Mouse (Mus musculus) limb, embryonic 14.5 days (tissue): Measurements from ENCODE around the gene Ndufaf8. TPM values are rescaled to one million over a fixed set of nuclear protein-coding genes. Genes with fewer than 3 reads are reported as not detected.

Experiments
- ATAC-seq: fragments of 200-750 bp; cut with Nextera tagmentation; 2 replicates; pipeline ENCODE4 v1.8.0; 2017; ENCODE audit warnings: low read depth, moderate number of reproducible peaks, moderate TSS enrichment; ENCODE audit not compliant: low FRiP score
- DNase-seq: peaks from one replicate; pipeline ENCODE4 v3.0.0-alpha.2; 2015; ENCODE audit warnings: low spot score
- H3K27ac ChIP-seq: fragments of 300-500 bp; sonication (generic); replicated peaks from 2 replicates; pipeline ENCODE4 v1.5.1; 2014; ENCODE audit warnings: low read depth, mild to moderate bottlenecking, low read length, moderate library complexity, mixed read lengths
- H3K27me3 ChIP-seq: fragments of 300-500 bp; sonication (generic); 2 replicates; pipeline ENCODE4 v1.6.1; 2014; ENCODE audit warnings: low read length, mixed read lengths; ENCODE audit not compliant: control insufficient read depth, insufficient read depth
- H3K36me3 ChIP-seq: fragments of 300-500 bp; sonication (generic); 2 replicates; pipeline ENCODE4 v1.6.1; 2014; ENCODE audit warnings: mild to moderate bottlenecking, low read length, moderate library complexity, mixed read lengths; ENCODE audit not compliant: control insufficient read depth, insufficient read depth
- H3K4me1 ChIP-seq: fragments of 300-500 bp; sonication (generic); 2 replicates; pipeline ENCODE4 v1.6.1; 2014; ENCODE audit warnings: antibody characterized with exemption, low read length, mixed read lengths; ENCODE audit not compliant: control insufficient read depth, insufficient read depth
- H3K4me2 ChIP-seq: fragments of 300-500 bp; sonication (generic); replicated peaks from 2 replicates; pipeline ENCODE4 v1.6.1; 2014; ENCODE audit warnings: low read depth, mild to moderate bottlenecking, low read length, moderate library complexity; ENCODE audit not compliant: severe bottlenecking
- H3K4me3 ChIP-seq: fragments of 300-500 bp; sonication (generic); replicated peaks from 2 replicates; pipeline ENCODE4 v1.5.1; 2014; ENCODE audit warnings: low read length
- H3K9ac ChIP-seq: fragments of 300-500 bp; sonication (generic); 2 replicates; pipeline ENCODE4 v1.6.1; 2014; ENCODE audit warnings: mild to moderate bottlenecking, low read depth, low read length, moderate library complexity; ENCODE audit not compliant: severe bottlenecking
- H3K9me3 ChIP-seq: fragments of 300-500 bp; sonication (generic); 2 replicates; pipeline ENCODE4 v1.6.1; 2016; ENCODE audit warnings: low read length; ENCODE audit not compliant: control insufficient read depth
- POLR2A ChIP-seq: fragments of 200-500 bp; IDR thresholded peaks from 2 replicates; pipeline ENCODE4 v1.8.0; 2012; ENCODE audit warnings: inconsistent platforms, mild to moderate bottlenecking, moderate library complexity, borderline replicate concordance; ENCODE audit not compliant: insufficient read depth, insufficient read length; ENCODE audit errors: extremely low read depth
- WGBS: fragments of 180-500 bp; shearing (Covaris S2); extraction: QIAGEN DNeasy Blood & Tissue Kit; methylation state at CpG from one replicate; pipeline ENCODE4 v1.1.7; 2014; 5-methylcytosine and 5-hydroxymethylcytosine counted together
- polyA plus RNA-seq, 2 experiments: library from polyadenylated mRNA; depleted of rRNA in 1 of 2; stranded (reverse) in 1 of 2; unstranded in 1 of 2; fragments of >200 nt; fragmentation: Nextera tagmentation in 1 of 2; extraction: Ambion mirVana in 1 of 2; gene quantifications; 2 replicates each; pipeline versions ENCODE4 v1.2.1 to v1.2.3; 2012 to 2014

Ndufaf8 gene
- polyA plus RNA-seq, 2 experiments, result 40.0 to 81.2 TPM

DNA sequence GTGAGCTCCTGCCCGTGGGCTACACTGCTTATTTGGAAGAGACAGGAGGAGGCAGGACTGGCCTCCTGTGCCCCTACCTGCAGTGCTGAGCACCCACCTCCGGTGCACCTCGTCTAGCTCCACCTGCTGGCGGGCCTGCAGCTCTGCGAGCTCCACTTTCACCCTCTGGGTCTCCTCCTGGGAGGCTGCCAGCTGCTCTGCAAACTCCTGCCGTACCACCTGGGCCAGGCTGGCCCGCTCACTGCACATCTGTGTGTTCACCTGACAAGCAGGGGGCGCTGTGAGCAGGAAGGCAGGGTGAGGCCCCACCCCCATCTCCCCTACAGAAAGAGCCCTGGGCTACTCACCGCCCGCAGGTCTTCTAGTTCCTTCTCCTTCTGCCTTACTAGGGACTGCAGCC is 33.4 kb upstream of the Ndufaf8 start:
- peak; percentile 28 for DNase-seq
- no peak overlapping the region for H3K9ac ChIP-seq
- no peak for TF ChIP-seq POLR2A
- 22% methylated on average over 9 of the region's 10 CpGs for WGBS
- no peaks in the 10 kb centered on the region for H3K27me3 ChIP-seq
- H3K4me1 ChIP-seq, result no peaks in the 10 kb centered on the region
- no peak overlapping the region for H3K27ac ChIP-seq
- no peaks in the 10 kb centered on the region for H3K9me3 ChIP-seq
- peaks cover 65% of the 10 kb centered on the region for H3K36me3 ChIP-seq
- no peak overlapping the region for H3K4me2 ChIP-seq
- no peak for ATAC-seq
- H3K4me3 ChIP-seq, result no peak overlapping the region

DNA sequence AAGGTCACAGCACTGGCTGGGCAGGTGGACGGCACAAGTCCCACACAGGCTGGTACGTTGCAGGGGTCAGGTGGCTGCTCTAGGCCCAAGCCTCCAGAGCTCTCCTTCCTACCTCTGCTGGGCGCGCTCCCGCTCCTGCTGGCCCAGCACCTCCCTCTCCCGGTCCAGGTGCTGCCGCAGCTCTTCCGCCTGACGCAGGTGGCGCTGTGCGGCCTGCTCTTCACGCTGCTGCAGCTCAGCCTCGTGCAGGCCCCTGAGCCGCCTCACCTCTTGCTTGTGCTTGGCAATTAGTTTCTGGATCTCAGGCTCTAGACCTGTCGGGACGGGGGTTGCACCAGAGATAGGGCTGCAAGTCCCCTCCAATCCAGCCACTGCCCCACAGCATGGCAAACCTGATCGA is 30.9 kb upstream of the Ndufaf8 start:
- ATAC-seq (no peak), DNase-seq (no peak)
- Histone ChIP-seq H3K27me3 (no peaks in the 10 kb centered on the region), H3K9ac (no peak overlapping the region), H3K27ac (no peak overlapping the region), H3K9me3 (no peaks in the 10 kb centered on the region), H3K4me2 (no peak overlapping the region), H3K4me1 (no peaks in the 10 kb centered on the region), H3K36me3 (peaks cover 90% of the 10 kb centered on the region), H3K4me3 (no peak overlapping the region)
- no peak for TF ChIP-seq POLR2A
- WGBS, result 49% methylated on average over 12 of the region's 17 CpGs

DNA sequence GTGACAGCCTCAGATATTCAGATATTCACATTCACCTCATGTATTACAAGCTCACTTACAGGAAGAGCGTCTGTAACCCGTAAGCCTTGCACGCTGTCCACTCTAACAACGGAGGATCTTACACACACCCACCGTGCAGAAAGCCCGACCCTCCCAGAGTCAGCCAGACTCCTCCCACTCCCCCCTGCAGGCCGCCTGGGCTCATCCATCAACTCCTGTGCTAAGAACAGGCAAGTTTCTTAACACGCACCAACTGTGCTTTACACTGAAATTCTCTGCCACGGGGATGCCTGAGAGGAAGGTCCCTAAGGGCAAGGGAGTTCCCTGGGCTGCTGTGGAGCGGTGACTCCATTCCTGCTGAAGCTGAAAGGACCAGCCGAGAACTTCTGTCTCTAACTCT is 29.5 kb upstream of the Ndufaf8 start:
- peaks cover 93% of the 10 kb centered on the region for H3K36me3 ChIP-seq
- H3K9ac ChIP-seq, result no peak overlapping the region
- no peak overlapping the region for H3K4me3 ChIP-seq
- no peaks in the 10 kb centered on the region for H3K4me1 ChIP-seq
- WGBS, result 36% methylated on average over 11 of the region's 11 CpGs
- H3K27me3 ChIP-seq, result no peaks in the 10 kb centered on the region
- DNase-seq, result no peak
- no peak overlapping the region for H3K4me2 ChIP-seq
- no peak overlapping the region for H3K27ac ChIP-seq
- no peak for TF ChIP-seq POLR2A
- H3K9me3 ChIP-seq, result no peaks in the 10 kb centered on the region
- no peak for ATAC-seq

DNA sequence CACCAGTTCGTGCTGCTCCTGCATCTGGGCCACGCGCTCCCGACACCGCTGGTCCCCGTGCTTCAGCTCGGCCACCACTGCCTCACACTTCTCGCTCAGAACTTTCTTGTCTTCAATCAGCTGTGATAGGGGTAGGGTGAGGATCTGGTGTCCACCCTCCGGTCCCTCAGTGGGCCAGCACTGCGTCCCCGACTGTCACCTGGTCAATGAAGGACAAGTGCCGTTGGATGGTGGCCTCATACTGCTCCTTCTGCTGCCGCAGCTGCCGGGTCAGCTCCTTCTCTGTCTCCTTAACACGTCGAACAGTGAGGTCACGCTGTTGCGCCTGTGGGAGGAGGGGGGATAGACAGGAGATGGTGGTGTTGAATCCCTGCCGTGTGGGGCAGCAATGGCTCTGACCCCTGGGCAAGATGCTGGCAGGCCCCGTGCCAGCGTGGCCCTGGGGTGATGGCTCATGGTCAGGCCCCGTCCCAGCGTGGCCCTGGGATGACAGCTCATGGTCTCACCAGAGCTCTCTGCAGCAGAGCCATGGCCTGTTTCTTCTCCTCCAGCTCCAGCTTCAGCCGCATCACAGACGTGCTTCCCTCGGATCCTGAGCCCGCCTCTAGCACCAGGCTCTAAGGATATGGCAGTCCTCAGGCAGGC is 28.3 kb upstream of the Ndufaf8 start:
- no peak overlapping the region for H3K4me2 ChIP-seq
- DNase-seq, result no peak
- no peak overlapping the region for H3K9ac ChIP-seq
- WGBS, result 90% methylated on average over 27 of the region's 27 CpGs
- 0 out of 2 replicates have a peak, but pooled peaks cover 4% of the 10 kb centered on the region for H3K4me1 ChIP-seq
- H3K27ac ChIP-seq, result no peak overlapping the region
- peaks cover 89% of the 10 kb centered on the region for H3K36me3 ChIP-seq
- no peak for ATAC-seq
- no peaks in the 10 kb centered on the region for H3K27me3 ChIP-seq
- TF ChIP-seq POLR2A, result no peak
- no peak overlapping the region for H3K4me3 ChIP-seq
- H3K9me3 ChIP-seq, result no peaks in the 10 kb centered on the region

DNA sequence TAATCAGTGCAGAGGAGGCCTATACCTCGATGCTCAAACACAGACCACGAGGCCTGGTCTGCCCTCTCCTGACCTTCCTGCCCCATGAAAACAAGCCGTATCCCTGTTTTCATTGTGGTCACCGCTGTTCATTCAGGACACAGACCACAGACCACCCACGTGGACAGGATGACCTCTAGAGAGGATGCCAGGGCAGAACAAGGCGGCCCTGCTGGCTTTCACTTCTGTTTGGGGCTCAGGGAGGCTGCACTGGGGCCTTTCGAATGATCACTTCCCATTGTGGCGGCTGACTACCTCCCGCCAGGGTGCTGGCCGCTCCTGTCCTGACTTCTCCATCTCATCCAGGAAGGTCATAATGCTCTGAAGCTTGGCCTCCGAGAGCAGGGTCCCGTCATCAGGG is 27.7 kb upstream of the Ndufaf8 start:
- Histone ChIP-seq H3K27me3 (no peaks in the 10 kb centered on the region), H3K4me3 (no peak overlapping the region), H3K36me3 (peaks cover 88% of the 10 kb centered on the region), H3K9me3 (no peaks in the 10 kb centered on the region), H3K4me2 (no peak overlapping the region), H3K27ac (no peak overlapping the region), H3K9ac (no peak overlapping the region), H3K4me1 (0 out of 2 replicates have a peak, but pooled peaks cover 4% of the 10 kb centered on the region)
- 63% methylated on average over 12 of the region's 12 CpGs for WGBS
- no peak for TF ChIP-seq POLR2A
- no peak for DNase-seq
- no peak for ATAC-seq
